Mouse (Mus musculus) cerebral cortex, adult 2 months (tissue): ENCODE data around the gene Ehbp1l1.

Experiments
- WGBS: fragments of 180-500 bp; shearing (Covaris S2); methylation state at CpG from one replicate; pipeline ENCODE4 v1.1.7; 2018; 5-methylcytosine and 5-hydroxymethylcytosine counted together

Ehbp1l1 gene

DNA sequence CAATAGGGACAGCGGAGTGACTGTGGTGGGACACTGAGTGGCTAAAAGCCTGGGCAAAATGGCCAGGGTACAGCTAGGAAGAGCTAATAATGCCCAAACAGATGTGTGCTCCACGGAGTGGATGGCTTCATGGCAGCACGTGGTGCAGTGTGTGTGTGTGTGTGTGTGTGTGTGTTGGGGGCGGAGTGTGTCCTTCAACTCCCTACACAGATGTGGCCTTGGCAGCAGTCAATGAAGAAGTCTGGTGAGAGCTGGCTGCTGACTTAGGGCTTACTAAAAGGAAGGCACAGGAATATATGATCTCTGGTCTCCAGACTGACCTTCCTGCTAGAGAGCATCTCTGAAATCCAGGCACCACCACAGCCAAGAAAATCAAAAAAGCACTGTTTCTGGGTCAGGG, 57.7 kb downstream of the Ehbp1l1 start:
- WGBS, result 83% methylated on average over 4 of the region's 4 CpGs

DNA sequence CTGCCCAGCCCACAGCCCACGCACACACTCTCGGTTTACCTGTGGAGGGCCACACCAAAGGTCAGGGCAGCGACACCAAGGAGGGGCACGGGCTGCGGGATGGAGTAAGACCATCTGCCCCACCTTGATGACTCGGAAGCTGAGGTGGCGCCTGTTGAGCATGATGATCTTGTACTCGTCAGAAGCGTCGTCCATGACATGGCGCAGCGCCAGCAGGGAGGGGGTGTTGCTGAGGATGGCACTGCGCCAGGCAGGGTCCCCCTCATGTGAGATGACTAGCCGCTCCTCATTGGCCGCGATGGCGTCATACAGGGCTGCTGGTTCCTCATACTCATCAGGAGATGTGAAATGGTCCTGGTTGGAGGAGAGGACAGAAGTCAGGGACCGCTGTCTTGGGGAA, 59.7 kb downstream of the Ehbp1l1 start:
- WGBS, result 87% methylated on average over 18 of the region's 18 CpGs

DNA sequence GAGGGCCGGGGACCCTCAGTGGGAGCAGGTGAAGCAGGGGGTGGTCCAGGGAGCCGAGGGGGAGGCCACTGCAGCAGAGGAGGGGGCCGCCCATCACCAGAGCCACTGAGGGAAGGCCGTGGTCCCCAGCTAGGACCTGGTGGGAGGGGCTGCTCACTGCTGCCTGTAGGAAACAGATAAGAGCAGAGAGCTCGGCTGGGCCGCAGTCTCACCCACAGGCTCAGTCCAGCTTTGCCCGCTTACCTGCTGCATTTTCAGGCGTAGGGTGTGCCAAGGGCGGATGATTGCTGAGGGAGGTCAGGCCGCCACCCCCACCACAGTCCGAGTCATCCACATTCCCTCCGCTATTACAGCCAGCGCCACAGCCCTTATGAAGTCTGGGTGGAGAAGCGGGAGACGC, 60.7 kb downstream of the Ehbp1l1 start:
- 96% methylated on average over 15 of the region's 15 CpGs for WGBS

DNA sequence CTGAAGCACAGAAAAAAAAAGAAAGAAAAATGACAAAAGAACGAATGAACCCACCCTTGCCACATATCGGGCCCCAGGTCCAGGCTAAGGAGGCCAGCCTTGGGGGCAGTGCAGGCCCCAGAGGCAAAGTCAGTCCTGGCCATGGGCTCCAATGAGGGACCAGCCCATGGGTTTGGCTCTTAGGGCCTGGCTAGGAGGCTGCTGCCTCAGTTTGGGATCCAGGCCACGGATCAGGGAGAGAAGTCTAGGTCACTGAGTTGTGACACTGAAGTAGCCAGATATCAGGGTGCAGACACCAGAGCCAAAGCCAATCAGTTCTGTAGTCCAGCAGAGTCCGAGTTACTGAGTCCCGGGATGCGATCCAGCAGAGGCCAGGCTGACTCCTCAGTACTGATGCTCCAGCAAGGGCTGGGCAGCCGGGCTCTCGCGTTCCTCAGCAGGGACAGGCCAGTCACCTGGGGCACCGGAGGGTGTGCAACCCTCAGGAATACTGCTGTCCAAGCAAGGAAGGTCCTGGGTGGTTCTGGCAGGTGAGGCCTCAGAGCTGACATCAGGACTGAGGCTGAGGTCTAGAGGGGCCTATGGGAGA, 61.4 kb downstream of the Ehbp1l1 start:
- 93% methylated on average over 10 of the region's 10 CpGs for WGBS

DNA sequence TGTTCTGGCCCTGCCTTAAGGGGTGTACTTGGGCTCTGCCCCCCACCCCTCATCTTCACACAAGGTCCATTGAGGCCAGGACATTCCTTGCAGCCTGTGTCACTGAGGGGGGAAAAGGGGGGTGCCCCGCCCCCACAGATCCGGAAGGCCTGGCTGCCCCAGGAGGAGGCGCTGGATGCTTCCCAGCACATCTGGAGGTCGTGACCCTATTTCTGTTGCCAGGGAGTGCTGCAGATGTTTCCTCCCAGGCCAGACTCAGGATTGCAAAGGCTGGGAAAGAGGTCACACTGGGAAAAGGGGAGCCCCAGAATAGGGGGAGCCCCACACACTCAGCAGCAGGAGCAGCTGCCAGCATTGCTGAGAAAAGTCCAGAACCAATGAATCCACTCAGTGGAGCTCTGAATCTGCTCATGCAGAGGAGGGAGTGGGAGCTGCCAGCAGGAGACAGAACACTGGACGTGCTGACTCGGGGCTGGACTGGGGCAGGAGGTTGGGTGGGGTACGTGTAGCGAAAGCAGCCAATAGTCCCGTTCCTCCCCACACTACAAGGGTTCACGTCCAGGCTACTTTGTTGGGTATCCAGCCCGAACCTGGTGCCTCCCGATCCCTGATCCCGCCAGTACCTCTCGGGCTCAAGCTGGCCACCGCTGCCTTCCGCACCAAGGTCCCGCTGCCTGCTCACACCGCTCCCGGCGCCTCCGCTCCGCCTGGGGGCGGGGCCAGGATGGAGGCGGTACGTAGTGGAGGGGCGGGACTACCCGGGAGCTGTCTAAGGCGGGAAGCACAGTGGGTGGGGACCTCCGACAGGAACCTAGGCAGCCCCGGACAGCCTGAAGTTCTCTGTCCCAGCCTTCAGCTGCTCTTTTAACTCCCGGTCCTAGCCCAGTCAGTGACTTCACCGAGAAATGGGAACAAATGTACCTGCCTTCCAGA, 62.9 kb downstream of the Ehbp1l1 start, which contains the start of gene Sipa1:
Gene Sipa1, minus strand, starts transcription at position 727 of the 933 bp plus-strand sequence.
- 8% methylated on average over 32 of the region's 32 CpGs for WGBS

DNA sequence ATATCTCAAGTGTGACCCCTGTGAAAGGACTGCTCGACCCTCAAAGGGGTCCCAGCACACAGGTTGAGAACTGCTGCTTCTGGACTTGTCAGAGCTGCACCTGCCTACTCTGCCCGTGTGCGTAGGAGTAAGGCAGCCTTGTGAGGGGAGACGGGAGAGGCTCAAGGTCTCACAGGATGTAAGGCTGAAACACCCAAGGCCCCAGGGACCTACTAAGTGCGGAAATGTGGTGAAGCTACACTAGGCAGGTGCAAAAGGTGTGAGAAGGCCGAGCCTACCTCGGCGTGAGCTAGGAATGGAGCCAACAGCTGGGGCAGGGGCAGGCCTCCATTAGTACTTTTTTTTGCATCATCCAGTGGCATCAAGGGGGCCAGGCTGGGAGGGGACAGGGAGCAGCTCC, 63.8 kb downstream of the Ehbp1l1 start:
- WGBS, result 67% methylated on average over 8 of the region's 8 CpGs

DNA sequence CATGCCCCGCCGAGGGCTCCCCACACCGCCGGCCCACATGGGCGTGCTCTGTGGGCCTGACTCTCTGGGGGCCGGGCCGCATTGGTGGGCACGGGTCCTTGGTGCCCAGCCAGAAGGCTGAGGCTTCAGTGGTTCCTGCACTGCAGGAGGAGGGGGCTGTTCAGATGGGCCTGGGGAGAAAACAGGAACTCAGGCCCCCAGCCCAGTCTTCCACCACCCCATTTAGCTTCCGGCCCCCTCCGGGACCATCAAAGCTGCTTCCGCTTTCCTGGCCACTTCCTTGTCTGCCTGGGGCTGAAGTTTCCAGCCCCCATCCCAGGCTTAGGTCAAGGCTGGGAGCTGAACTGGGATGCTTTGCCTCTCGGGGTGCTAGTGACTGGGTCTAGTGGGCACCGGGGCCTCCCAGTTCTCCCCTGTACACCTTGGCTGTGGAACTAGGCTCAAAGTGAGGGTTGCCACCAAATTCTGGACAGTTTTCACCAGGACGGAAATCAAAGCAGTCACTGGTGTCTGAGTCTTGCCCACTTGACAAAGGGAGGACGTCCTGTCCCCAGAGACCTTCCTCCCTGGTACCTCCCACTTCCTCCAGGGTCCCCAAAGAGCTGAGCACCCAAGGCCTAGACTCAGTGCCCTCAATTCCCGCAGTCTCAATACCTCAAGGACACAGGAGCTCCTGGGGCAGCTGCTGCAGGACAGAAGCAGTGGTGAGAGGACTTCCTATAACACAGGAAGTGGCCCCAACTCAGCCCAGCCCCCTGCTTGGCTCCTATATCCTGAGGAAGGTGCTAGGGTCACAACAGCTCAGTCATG, 65.0 kb downstream of the Ehbp1l1 start:
- 76% methylated on average over 16 of the region's 16 CpGs for WGBS
